Mouse (Mus musculus): ENCODE data around the gene Eci1. TPM values are rescaled to one million over a fixed set of nuclear protein-coding genes. Genes with fewer than 3 reads are reported as not detected.

Gene Eci1
- polyA plus RNA-seq, 1 experiment from 2014 or later, result 68.2 TPM

- Histone ChIP-seq H3K9me3 (no peaks in the 10 kb centered on the region), H3K4me2 (peak overlapping the region; percentile 97), H3K36me3 (no peaks in the 10 kb centered on the region), H3K9ac (peak overlapping the region; percentile 44), H3K4me1 (peaks cover 27% of the 10 kb centered on the region), H3K27me3 (peaks cover 22% of the 10 kb centered on the region), H3K4me3 (peak overlapping the region; percentile 68), H3K27ac (peak overlapping the region; percentile 43; the same call in 1 of the 2 replicates)
- peak; percentile 20; the same call in 1 of the 2 replicates for ATAC-seq (ENCODE audit: insufficient number of reproducible peaks, low FRiP score, low TSS enrichment, low read depth)
- under 1% methylated on average over 67 of the region's 81 CpGs for WGBS
These were observed 62.3 kb downstream of the Eci1 start for GRCm38 (mm10) chr17:24488662-24489264.

Other genes starting within 250 kb of the Eci1 start
- 7.3 and 7.4 TPM in 2 replicates for gene Tbc1d24, start 221.1 kb upstream of the Eci1 start, polyA plus RNA-seq (2015; fragmentation: Nextera tagmentation; extraction: Ambion mirVana)
- gene Ntn3, start 217.1 kb upstream of the Eci1 start, polyA plus RNA-seq (2015; fragmentation: Nextera tagmentation; extraction: Ambion mirVana), result 8.8 and 13.8 TPM in 2 replicates
- gene Tedc2, start 205.8 kb upstream of the Eci1 start, polyA plus RNA-seq (2015; fragmentation: Nextera tagmentation; extraction: Ambion mirVana), result 10.3 and 11.4 TPM in 2 replicates
- 45.0 and 47.9 TPM in 2 replicates for gene Ccnf, start 175.2 kb upstream of the Eci1 start, polyA plus RNA-seq (2015; fragmentation: Nextera tagmentation; extraction: Ambion mirVana)
- gene Abca17, start 75.6 kb upstream of the Eci1 start, polyA plus RNA-seq (2015; fragmentation: Nextera tagmentation; extraction: Ambion mirVana), result 0.26 TPM in 1 of 2 replicates, not detected in the other
- gene Abca3, start 74.7 kb upstream of the Eci1 start, polyA plus RNA-seq (2015; fragmentation: Nextera tagmentation; extraction: Ambion mirVana), result 8.0 and 9.3 TPM in 2 replicates
- 244 and 255 TPM in 2 replicates for gene Rnps1, start 12.1 kb upstream of the Eci1 start, polyA plus RNA-seq (2015; fragmentation: Nextera tagmentation; extraction: Ambion mirVana)
- 13.3 and 16.6 TPM in 2 replicates for gene Dnase1l2, start 16.5 kb downstream of the Eci1 start, polyA plus RNA-seq (2015; fragmentation: Nextera tagmentation; extraction: Ambion mirVana)
- 36.3 and 37.5 TPM in 2 replicates for gene E4f1, start 43.7 kb downstream of the Eci1 start, polyA plus RNA-seq (2015; fragmentation: Nextera tagmentation; extraction: Ambion mirVana)
- gene Pgp, start 43.8 kb downstream of the Eci1 start, polyA plus RNA-seq (2015; fragmentation: Nextera tagmentation; extraction: Ambion mirVana), result 47.9 and 51.1 TPM in 2 replicates
- gene Bricd5, start 47.2 kb downstream of the Eci1 start, polyA plus RNA-seq (2015; fragmentation: Nextera tagmentation; extraction: Ambion mirVana), result not detected in 2 replicates
- gene Mlst8, start 52.4 kb downstream of the Eci1 start, polyA plus RNA-seq (2015; fragmentation: Nextera tagmentation; extraction: Ambion mirVana), result 26.2 and 30.5 TPM in 2 replicates
- 2.8 and 3.0 TPM in 2 replicates for gene Caskin1, start 62.0 kb downstream of the Eci1 start, polyA plus RNA-seq (2015; fragmentation: Nextera tagmentation; extraction: Ambion mirVana)
- 89.8 and 104 TPM in 2 replicates for gene Traf7, start 101.3 kb downstream of the Eci1 start, polyA plus RNA-seq (2015; fragmentation: Nextera tagmentation; extraction: Ambion mirVana)
- 3.0 and 3.8 TPM in 2 replicates for gene Rab26, start 107.6 kb downstream of the Eci1 start, polyA plus RNA-seq (2015; fragmentation: Nextera tagmentation; extraction: Ambion mirVana)
- 32.1 and 37.9 TPM in 2 replicates for gene Pkd1, start 123.2 kb downstream of the Eci1 start, polyA plus RNA-seq (2015; fragmentation: Nextera tagmentation; extraction: Ambion mirVana)
- 49.9 and 54.0 TPM in 2 replicates for gene Tsc2, start 206.0 kb downstream of the Eci1 start, polyA plus RNA-seq (2015; fragmentation: Nextera tagmentation; extraction: Ambion mirVana)
- 20.9 and 21.3 TPM in 2 replicates for gene Nthl1, start 206.0 kb downstream of the Eci1 start, polyA plus RNA-seq (2015; fragmentation: Nextera tagmentation; extraction: Ambion mirVana)
- 56.5 and 57.7 TPM in 2 replicates for gene Slc9a3r2, start 223.7 kb downstream of the Eci1 start, polyA plus RNA-seq (2015; fragmentation: Nextera tagmentation; extraction: Ambion mirVana)
- not detected in 2 replicates for gene Npw, start 231.8 kb downstream of the Eci1 start, polyA plus RNA-seq (2015; fragmentation: Nextera tagmentation; extraction: Ambion mirVana)
- 21.4 and 22.1 TPM in 2 replicates for gene Zfp598, start 243.0 kb downstream of the Eci1 start, polyA plus RNA-seq (2015; fragmentation: Nextera tagmentation; extraction: Ambion mirVana)

Measured in limb, embryonic 15.5 days (tissue).